Mouse (Mus musculus) small intestine, adult 2 months (tissue): ENCODE results near the gene Tesk1.

ENCODE experiments used
- CTCF ChIP-seq: fragments of 200-500 bp; IDR thresholded peaks from 2 replicates; pipeline ENCODE4 v1.5.1; 2012; ENCODE audit warnings: low read depth, mild to moderate bottlenecking, control low read depth, inconsistent platforms, low read length, moderate library complexity, mixed read lengths; ENCODE audit not compliant: insufficient replicate concordance, insufficient read length; ENCODE audit errors: extremely low read depth
- POLR2A ChIP-seq: fragments of 200-500 bp; IDR thresholded peaks from 2 replicates; pipeline ENCODE4 v1.6.1; 2012; ENCODE audit warnings: low read depth, mild to moderate bottlenecking, control low read depth, inconsistent platforms, low read length, moderate library complexity

DNA sequence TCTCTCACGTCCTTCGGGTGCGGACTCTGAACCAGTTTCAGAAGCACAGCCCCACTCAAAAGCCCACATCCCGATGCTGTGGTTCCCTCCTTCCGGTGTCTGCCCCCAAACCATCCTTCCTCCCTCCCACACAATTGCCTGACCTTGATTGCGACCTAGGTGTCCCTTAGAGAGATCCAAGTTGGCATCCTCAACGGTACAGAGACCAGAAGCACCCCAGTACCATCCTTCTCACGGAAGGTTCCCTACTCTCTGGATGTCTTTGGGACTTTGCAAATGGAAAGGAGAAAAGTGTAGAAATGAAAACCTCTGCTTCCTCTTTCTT lies 36.8 kb downstream of the Tesk1 start:
- TF ChIP-seq CTCF: no peak
- no peak for TF ChIP-seq POLR2A
